In genomic region chr3:51881981-51882380, GRCm38 (mm10) we compare ENCODE assay signal across 7 mouse cellular contexts.
A peak's percentile ranks its signal among the peaks of the same experiment; 100 is the strongest.
DNase-seq lines count a peak whose midpoint lies in the region; ATAC-seq lines count a peak whose summit lies in the region.

No protein-coding gene starts in this region.

- ATAC-seq in erythroblast, adult 5-6 weeks (replicated peaks; ENCODE audit: low FRiP score, poor library complexity, severe bottlenecking) = no peak

- intact Hi-C loops in heart, postnatal 36 days (cut with DNase I) = no loop called here

- DNase-seq in CD4-positive helper T cell, adult 2 months (ENCODE audit: low read depth, low spot score) = peak; percentile 27
- peak; percentile 27 for DNase-seq in adrenal gland, postnatal 14 days
- peak; percentile 36 to 39 for DNase-seq in heart, postnatal 36 days
- peak; percentile 39 for DNase-seq in lung, postnatal 25 days (ENCODE audit: low spot score)
- DNase-seq in ovary, adult 18-20 months (ENCODE audit: low spot score) = no peak
- DNase-seq in cerebellum, adult 11 months = no peak

Comparison
In these comparisons a context has a peak if more than half of its experiments do, and no peak if none do; other contexts are left out.
1. DNase-seq: peak in CD4-positive helper T cell, adult 2 months (single experiment), adrenal gland, postnatal 14 days (single experiment), heart, postnatal 36 days (2 of 2) and lung, postnatal 25 days (single experiment); none in ovary, adult 18-20 months (single experiment) and cerebellum, adult 11 months (single experiment).